Mouse (Mus musculus) liver, adult 2 months (tissue): ENCODE measurements around the gene Wdr82.

ENCODE experiments used
- CTCF ChIP-seq: fragments of 200-500 bp; IDR thresholded peaks from 2 replicates; pipeline ENCODE4 v1.5.1; 2011; ENCODE audit warnings: low read depth, low read length, control low read depth
- POLR2A ChIP-seq: fragments of 200-500 bp; IDR thresholded peaks from 2 replicates; pipeline ENCODE4 v1.6.1; 2011; ENCODE audit warnings: low read length, control low read depth; ENCODE audit not compliant: insufficient read depth; ENCODE audit errors: extremely low read depth

- no peak for TF ChIP-seq CTCF
- no peak for TF ChIP-seq POLR2A
Measured at GRCm38 (mm10) chr9:106197732-106198131, 27.0 kb downstream of the Wdr82 start.
